Mouse (Mus musculus): ENCODE measurements around the gene Ttc7b. TPM values are rescaled to one million over a fixed set of nuclear protein-coding genes. Genes with fewer than 3 reads are reported as not detected.

Ttc7b gene
- total and polyA plus RNA-seq, 3 experiments = 11.7 to 23.7 TPM; not detected in 1

GRCm38 (mm10) chr12:100480642-100481442 lies 39.8 kb downstream of the Ttc7b start (continued):
- TF ChIP-seq CHD1 (IDR thresholded peaks at IDR 0.05; ENCODE audit: low read depth, low read length) = no peak

- H3K79me2 ChIP-seq (ENCODE audit: control insufficient read depth, insufficient read depth, low read length, poor library complexity) = no peaks in the 10 kb centered on the region
- H3K36me3 ChIP-seq (ENCODE audit: control insufficient read depth in 1 of 2, insufficient read depth in 2 of 2, low read length in 2 of 2) = peaks cover 0 to 2% of the 10 kb centered on the region in 2 experiments; a peak in 1 of 4 replicates
- DNase-seq (ENCODE audit: low read depth, low spot score) = peak; percentile 48
- no peaks in the 10 kb centered on the region for H3K27me3 ChIP-seq (ENCODE audit: control insufficient read depth in 1 of 2, insufficient read depth in 2 of 2, low read length in 2 of 2)
- H3K4me1 ChIP-seq (ENCODE audit: control insufficient read depth in 1 of 2, insufficient read depth in 2 of 2, low read length in 2 of 2) = no peaks in the 10 kb centered on the region
- no peak overlapping the region for H3K4me3 ChIP-seq (ENCODE audit: control insufficient read depth in 1 of 2, insufficient read depth in 1 of 2, low read depth in 2 of 2, low read length in 2 of 2)
- H3K9ac ChIP-seq (ENCODE audit: control insufficient read depth, low read depth, low read length, poor library complexity, severe bottlenecking) = no peak overlapping the region
- TF ChIP-seq ZNF384 (IDR thresholded peaks at IDR 0.05; ENCODE audit: low read depth, low read length) = peak; percentile 24; the same call in 1 of the 2 replicates
- TF ChIP-seq CTCF (IDR thresholded peaks at IDR 0.05 in 2 of 3, conservative IDR thresholded peaks at IDR 0.05 in 1 of 3; ENCODE audit: control insufficient read depth in 1 of 3, insufficient read depth in 1 of 3, low read depth in 2 of 3, low read length in 3 of 3, poor library complexity in 1 of 3, severe bottlenecking in 1 of 3) = peak; percentile 40 to 76 (median 69)
- peak; percentile 69 for TF ChIP-seq RAD21 (IDR thresholded peaks at IDR 0.05; ENCODE audit: low read depth, low read length)
- TF ChIP-seq ZMIZ1 (IDR thresholded peaks at IDR 0.05; ENCODE audit: low read depth, low read length) = no peak
- peak; percentile 70 for TF ChIP-seq SMC3 (IDR thresholded peaks at IDR 0.05; ENCODE audit: low read depth, low read length)
- TF ChIP-seq ZC3H11A (IDR thresholded peaks at IDR 0.05; ENCODE audit: low read depth, low read length) = peak; percentile 48; the same call in 1 of the 2 replicates
- H3K9me3 ChIP-seq (replicated peaks; ENCODE audit: insufficient read depth, low read length) = no peaks in the 10 kb centered on the region
- no peak overlapping the region for H3K27ac ChIP-seq (ENCODE audit: control insufficient read depth, low read depth, low read length)
Measured at GRCm38 (mm10) chr12:100479892-100480621, 40.6 kb downstream of the Ttc7b start.

- DNase-seq (ENCODE audit: low read depth, low spot score) = peak; percentile 18
- Histone ChIP-seq H3K9me3 (replicated peaks; ENCODE audit: insufficient read depth, low read length) (no peaks in the 10 kb centered on the region), H3K27me3 (ENCODE audit: control insufficient read depth in 1 of 2, insufficient read depth in 2 of 2, low read length in 2 of 2) (no peaks in the 10 kb centered on the region), H3K4me3 (ENCODE audit: control insufficient read depth in 1 of 2, insufficient read depth in 1 of 2, low read depth in 2 of 2, low read length in 2 of 2) (no peak overlapping the region), H3K9ac (ENCODE audit: control insufficient read depth, low read depth, low read length, poor library complexity, severe bottlenecking) (no peak overlapping the region), H3K4me1 (ENCODE audit: control insufficient read depth in 1 of 2, insufficient read depth in 2 of 2, low read length in 2 of 2) (no peaks in the 10 kb centered on the region), H3K36me3 (ENCODE audit: control insufficient read depth in 1 of 2, insufficient read depth in 2 of 2, low read length in 2 of 2) (peaks cover 0 to 2% of the 10 kb centered on the region in 2 experiments; a peak in 1 of 4 replicates), H3K79me2 (ENCODE audit: control insufficient read depth, insufficient read depth, low read length, poor library complexity) (no peaks in the 10 kb centered on the region), H3K27ac (ENCODE audit: control insufficient read depth, low read depth, low read length) (no peak overlapping the region)
- TF ChIP-seq E2F4 (IDR thresholded peaks at IDR 0.05; ENCODE audit: borderline replicate concordance, low read depth, low read length) (no peak), CHD1 (IDR thresholded peaks at IDR 0.05; ENCODE audit: low read depth, low read length) (no peak), ZMIZ1 (IDR thresholded peaks at IDR 0.05; ENCODE audit: low read depth, low read length) (no peak)
Measured at GRCm38 (mm10) chr12:100479270-100479869, 41.3 kb downstream of the Ttc7b start.
